Mouse (Mus musculus) thymus, adult 18-20 months (tissue): ENCODE data around the gene Ntrk2.

Source experiments
- DNase-seq, 2 experiments: peaks; one replicate each; pipeline ENCODE4 v3.0.0; 2022; ENCODE audit warnings: mixed read lengths in 2 of 2

The Ntrk2 gene

DNA sequence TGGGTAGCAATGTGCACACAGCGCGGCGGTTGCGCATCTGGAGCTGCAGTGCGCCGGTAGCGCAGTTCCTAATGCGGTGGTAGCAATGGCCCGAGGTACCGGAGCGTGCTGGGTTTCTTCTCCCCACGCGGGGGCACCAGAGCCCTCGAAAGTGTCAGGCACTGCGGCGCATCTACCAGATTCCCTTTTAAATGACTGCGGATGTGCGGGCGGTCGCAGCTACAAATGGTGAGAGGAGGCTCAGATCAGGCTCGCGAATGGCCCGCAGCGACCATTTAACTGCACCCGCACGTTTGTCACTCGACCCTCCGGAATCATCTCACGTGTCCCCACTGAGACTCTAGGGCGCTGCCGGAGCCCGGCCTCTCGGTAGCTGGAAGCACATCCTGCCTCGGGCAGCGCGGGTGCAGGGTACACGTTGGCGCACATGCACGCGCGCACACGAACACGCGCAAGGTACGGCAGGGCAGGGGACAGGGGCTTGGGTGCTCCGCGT, at the start of gene Ntrk2:
Gene Ntrk2 (plus strand): TSS at position 173 of the 496 bp plus-strand sequence.
- peak in 1 of 2 experiments; percentile 5 for DNase-seq

- DNase-seq = no peak
Measured at GRCm38 (mm10) chr13:58761003-58761630, 45.3 kb upstream of the Ntrk2 start.

DNA sequence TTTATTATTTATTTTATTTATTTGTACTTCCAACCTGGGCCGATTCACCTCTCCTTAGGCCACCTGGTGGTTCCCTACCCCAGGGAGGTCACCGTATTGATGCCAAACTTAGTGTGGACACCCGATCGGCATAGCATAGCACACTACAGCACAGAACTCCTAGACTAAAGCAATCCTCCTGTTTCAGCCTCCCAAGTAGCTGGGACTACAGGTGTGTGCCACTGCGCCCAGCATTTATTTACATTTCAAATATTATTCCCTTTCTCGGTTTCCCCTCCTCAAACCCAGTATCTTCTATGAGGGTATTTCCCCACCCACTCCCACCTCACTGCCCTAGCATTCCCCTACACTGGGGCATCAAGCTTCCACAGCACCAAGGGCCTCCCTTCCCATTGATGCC, 38.1 kb upstream of the Ntrk2 start:
- DNase-seq = no peak

- no peak for DNase-seq
Measured at GRCm38 (mm10) chr13:58769438-58769837, 36.9 kb upstream of the Ntrk2 start.

DNA sequence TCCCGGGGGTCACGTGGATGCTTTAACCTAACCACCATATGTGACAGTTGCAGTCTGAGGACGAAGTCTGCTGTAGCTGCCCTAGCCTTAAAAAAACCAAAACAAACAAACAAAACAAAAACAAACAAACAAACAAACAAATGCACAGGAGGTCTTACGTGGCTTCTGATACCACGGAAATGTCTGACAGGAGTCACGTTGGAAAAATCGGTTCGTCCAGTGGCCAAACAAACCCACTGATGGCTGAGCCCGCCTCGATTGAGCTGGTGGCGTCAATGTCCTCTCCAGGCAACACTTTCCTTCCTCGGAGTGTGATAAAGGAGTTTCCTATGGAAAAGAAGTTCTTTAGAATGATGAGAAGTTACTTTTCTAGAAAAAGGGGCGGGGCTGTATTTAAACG, 27.1 kb upstream of the Ntrk2 start:
- no peak for DNase-seq

DNA sequence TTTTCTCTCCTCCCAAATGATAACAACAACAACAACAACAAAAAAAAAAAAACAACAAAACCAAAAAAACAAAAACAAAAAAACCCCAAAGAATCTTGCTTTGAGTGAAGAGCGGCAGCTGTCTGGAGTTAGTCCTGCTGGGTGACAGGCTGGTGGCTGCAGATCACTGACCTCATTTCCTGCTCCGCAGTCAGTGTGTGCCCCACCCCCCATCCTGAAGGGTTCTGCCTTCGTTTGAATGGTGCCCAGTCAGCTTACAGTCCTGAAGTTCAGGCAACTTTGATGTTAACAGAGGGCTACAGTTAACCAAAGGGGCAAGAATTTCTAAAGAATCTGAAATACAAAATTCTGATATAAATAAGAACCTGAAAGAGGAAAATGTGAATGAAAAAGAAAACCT, 19.9 kb upstream of the Ntrk2 start:
- DNase-seq = no peak

- DNase-seq = no peak
Measured at GRCm38 (mm10) chr13:58790741-58791140, 15.6 kb upstream of the Ntrk2 start.

DNA sequence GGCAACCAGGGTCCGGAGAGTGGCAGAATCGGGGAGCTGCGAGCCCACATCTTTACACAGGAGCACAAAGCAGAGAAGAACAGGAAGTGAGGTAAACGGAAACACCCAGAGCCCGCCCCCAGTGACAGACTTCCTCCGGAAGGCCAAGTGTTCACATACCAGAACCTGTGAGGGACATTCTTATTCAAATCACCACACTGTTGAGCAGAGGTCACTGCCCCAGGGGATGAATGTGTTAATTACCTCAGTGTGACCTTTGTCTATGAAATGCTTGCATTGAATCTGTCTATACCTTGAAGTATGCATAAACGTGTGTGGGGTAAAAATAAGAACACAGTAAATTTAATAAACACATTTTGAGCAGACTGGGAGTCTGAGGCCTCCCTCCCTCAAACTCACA, 9.0 kb upstream of the Ntrk2 start:
- no peak for DNase-seq

DNA sequence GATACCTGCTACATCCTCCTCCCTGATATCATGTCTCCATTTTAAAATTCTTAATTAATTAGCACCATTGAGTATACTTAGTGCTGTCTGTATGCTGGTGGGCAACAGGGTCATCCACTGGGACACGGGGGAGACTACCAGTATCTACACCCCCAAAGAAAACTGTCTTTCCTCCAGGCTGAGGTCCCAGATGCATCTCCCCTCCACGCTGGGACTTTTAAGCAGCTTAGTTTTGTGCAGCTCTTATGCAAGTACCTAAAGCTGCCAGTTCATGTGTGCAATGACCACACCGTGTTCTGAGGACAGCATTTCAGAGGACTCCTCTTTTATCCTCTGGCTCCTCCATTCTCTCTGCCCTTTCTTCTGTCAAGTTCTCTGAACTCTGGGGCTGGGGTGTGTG, 5.1 kb upstream of the Ntrk2 start:
- no peak for DNase-seq

DNA sequence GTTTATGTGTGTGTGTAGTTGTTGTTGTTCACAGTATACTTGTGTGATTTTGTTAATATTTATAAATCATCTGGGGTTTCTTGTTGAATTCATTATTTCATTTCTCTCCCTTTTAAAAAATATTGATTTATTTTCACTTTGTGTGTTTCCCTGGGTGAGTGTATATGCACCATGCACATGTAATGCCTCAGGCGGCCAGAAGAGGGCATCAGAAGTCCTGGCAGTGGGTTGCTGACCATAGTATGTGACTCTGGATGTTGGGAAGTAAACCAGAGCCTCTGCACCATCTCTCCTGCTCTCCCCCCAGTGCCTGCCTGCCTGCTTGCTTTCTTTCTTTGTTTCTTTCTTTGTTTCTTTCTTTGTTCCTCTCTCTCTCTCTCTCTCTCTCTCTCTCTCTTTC, 2.5 kb upstream of the Ntrk2 start:
- no peak for DNase-seq

DNA sequence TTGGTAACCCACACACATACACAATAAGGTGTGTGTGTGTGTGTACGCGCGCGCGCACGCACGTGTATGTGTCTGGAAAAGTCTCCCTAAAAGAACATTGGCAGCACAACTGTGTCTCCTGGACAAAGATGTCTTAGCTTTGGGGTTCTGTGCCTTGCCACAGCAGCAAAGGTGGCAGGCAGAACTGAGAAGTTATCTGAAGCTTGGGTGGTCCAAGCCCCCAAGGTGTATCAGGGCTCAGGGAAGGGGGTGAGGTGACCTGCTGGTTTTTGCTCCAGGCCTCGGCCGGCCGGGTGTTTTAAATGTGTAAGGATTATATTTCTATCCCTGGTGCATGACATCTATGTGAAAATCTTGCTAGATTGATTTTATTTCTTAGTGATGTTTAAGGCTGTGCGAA, 536 bp upstream of the Ntrk2 start:
- DNase-seq = no peak

DNA sequence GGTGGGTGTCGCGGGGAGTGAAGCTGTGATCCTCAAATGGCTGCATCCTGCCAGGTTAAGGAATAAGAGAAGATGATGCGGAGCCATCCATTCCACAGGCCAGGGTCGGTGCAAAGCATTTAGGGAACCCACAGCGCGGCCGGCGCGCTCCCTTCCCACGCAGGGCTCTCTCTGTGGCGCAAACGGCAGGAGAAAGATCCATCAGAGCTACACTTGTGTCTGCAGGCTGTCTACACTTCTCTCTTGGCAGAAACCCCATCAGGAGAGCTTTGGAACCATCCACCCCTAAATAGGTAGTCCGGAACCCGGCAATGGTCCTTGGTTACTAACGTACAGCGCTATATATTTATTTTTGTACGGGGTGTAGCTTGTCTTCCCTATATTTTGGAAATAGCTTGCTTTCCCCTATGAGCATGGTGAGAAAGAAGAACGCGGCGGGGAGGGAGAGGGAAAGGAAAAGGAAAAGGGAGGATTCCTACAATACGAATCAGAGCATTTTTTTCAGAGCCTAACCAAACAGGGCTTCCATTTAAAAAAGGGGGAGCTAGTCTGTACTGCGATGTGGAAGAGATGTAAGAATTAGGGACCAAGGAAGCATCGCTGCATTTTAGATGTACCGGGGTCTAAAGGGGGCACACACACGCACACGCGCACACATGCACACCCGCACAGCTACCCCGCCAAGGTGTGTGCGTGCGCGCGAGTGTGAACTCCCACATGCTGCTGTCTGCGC, 693 bp downstream of the Ntrk2 start:
- no peak for DNase-seq

- DNase-seq = no peak
Measured at GRCm38 (mm10) chr13:58807629-58808363, 1.4 kb downstream of the Ntrk2 start.

- DNase-seq = no peak
Measured at GRCm38 (mm10) chr13:58808381-58808821, 2.0 kb downstream of the Ntrk2 start.

DNA sequence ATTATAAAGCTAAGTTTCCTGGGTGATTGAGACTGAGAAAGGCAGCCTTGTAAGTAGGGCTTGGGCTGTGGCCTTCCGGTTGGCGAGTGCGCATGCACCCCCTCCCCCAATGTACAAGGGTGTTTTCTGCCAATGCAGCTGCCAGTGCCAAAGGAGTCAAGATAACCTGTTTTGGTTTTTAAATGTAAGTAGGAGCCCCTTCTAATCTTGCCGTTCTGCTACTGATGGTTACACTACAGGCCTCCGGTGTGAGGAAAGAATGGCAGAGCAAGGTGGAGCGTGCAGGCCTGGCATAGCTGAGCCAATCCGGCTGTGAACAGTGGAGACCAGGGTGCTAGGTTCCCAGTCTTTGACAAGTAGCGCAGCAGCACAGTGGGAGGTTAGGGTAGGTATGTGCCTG, 3.6 kb downstream of the Ntrk2 start:
- no peak for DNase-seq

DNA sequence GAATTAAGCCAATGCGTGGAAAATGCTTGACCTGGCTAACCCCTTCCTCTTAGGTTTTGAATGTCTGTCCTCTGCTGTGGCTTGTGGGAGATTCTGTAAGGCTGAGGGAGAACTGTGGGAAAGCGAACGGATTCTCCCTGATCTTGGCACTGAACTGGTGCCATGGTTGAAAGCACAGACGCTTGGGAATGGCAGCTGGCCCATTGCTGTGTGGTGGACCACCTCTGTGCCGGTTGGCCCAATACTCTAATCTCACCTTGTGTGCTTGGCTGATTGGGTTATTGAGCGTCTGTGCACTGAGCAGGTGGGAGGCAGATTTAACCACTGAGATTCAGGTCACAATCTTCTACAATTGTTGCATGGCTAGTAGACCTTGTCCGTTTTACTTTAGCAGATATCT, 18.4 kb downstream of the Ntrk2 start:
- DNase-seq = no peak

GRCm38 (mm10) chr13:58826356-58827197, 20.2 kb downstream of the Ntrk2 start:
- no peak for DNase-seq

- no peak for DNase-seq
Measured at GRCm38 (mm10) chr13:58831999-58832398, 25.6 kb downstream of the Ntrk2 start.

DNA sequence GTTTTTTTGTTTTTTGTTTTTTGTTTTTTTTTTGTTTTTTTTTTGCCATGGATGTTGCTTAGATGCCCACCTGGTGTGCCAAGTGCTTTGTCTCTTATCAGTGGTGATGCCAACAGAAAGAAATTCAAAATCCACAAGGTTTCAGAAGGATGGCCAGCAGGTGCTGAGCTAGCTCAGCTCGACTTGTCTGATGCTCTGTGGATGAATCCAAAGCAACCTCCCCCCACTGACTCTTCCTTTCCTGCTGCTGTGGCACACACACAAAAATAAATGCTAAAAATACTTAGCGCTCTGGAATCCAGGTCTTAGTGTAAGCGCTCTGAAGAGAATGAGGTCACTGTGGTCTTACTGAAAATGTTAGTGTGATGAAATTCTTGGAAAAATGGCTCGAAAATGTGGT, 28.4 kb downstream of the Ntrk2 start:
- no peak for DNase-seq

GRCm38 (mm10) chr13:58836891-58837290, 30.5 kb downstream of the Ntrk2 start:
- no peak for DNase-seq

DNA sequence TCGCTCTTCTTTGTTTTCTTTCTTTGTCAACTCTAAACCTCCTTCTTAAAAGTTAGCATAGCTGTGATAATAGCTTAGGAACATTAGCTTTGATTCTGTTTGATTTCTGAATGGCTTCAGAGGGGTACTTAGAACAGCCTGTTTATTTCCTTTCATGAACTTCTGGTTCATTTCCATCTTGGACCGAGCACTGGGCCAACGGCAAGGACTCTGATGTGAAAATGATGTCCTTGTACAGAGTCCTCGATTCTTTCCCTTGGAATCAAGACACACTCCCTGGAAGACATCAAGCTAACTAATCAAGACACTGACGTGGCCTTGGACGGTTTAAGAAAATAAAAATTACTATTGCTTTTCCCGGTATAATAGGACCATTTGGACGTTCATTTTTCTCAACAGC, 31.7 kb downstream of the Ntrk2 start:
- DNase-seq = no peak

- DNase-seq = no peak
Measured at GRCm38 (mm10) chr13:58840731-58841359, 34.5 kb downstream of the Ntrk2 start.
